Mouse (Mus musculus) urinary bladder, postnatal 4 days (tissue): ENCODE data around the gene Gcgr.

ENCODE experiments used
- DNase-seq, 2 experiments: peaks; one replicate each; pipeline ENCODE4 v3.0.0; 2021 to 2022; ENCODE audit warnings: low spot score in 2 of 2

The Gcgr gene

GRCm38 (mm10) chr11:120530085-120530964 is at the start of gene Gcgr:
Gene Gcgr, plus strand, starts transcription at chr11:120530699.
- no peak for DNase-seq

GRCm38 (mm10) chr11:120483448-120483934 is 47.0 kb upstream of the Gcgr start:
- DNase-seq = no peak

- DNase-seq = peak; percentile 84 to 86
These were observed 46.1 kb upstream of the Gcgr start, which contains the start of gene Mrpl12 for GRCm38 (mm10) chr11:120484265-120484981. Gene Mrpl12, plus strand, starts transcription at chr11:120484613.

GRCm38 (mm10) chr11:120485251-120485650 is 45.2 kb upstream of the Gcgr start:
- no peak for DNase-seq

- no peak for DNase-seq
These were observed 42.0 kb upstream of the Gcgr start for GRCm38 (mm10) chr11:120488516-120488915.

- peak; percentile 63 to 65 for DNase-seq
These were observed 41.3 kb upstream of the Gcgr start for GRCm38 (mm10) chr11:120489054-120489761.

GRCm38 (mm10) chr11:120490291-120491046 is 40.0 kb upstream of the Gcgr start:
- no peak for DNase-seq

GRCm38 (mm10) chr11:120491317-120492023 is 39.0 kb upstream of the Gcgr start, which contains the start of gene Slc25a10:
Gene Slc25a10, plus strand, starts transcription at chr11:120491840.
- DNase-seq = peak; percentile 82 to 88

GRCm38 (mm10) chr11:120492024-120492877 is 38.2 kb upstream of the Gcgr start:
- DNase-seq = peak in 1 of 2 experiments; percentile 58

- DNase-seq = no peak
These were observed 37.7 kb upstream of the Gcgr start for GRCm38 (mm10) chr11:120492878-120493203.

- DNase-seq = no peak
These were observed 37.1 kb upstream of the Gcgr start for GRCm38 (mm10) chr11:120493351-120493750.

- no peak for DNase-seq
These were observed 36.6 kb upstream of the Gcgr start for GRCm38 (mm10) chr11:120493911-120494310.

- no peak for DNase-seq
These were observed 33.1 kb upstream of the Gcgr start for GRCm38 (mm10) chr11:120497436-120497835.

GRCm38 (mm10) chr11:120498226-120498625 is 32.3 kb upstream of the Gcgr start:
- no peak for DNase-seq

- no peak for DNase-seq
These were observed 31.6 kb upstream of the Gcgr start for GRCm38 (mm10) chr11:120498891-120499290.

- DNase-seq = no peak
These were observed 30.6 kb upstream of the Gcgr start for GRCm38 (mm10) chr11:120499894-120500293.

GRCm38 (mm10) chr11:120500357-120500756 is 30.1 kb upstream of the Gcgr start:
- DNase-seq = peak in 1 of 2 experiments; percentile 60

GRCm38 (mm10) chr11:120501018-120501417 is 29.5 kb upstream of the Gcgr start:
- no peak for DNase-seq

GRCm38 (mm10) chr11:120501701-120502100 is 28.8 kb upstream of the Gcgr start:
- DNase-seq = no peak

GRCm38 (mm10) chr11:120505661-120506060 is 24.8 kb upstream of the Gcgr start:
- DNase-seq = no peak
